Mouse (Mus musculus): ENCODE results near the gene Gpr84.

Gpr84 gene

DNA sequence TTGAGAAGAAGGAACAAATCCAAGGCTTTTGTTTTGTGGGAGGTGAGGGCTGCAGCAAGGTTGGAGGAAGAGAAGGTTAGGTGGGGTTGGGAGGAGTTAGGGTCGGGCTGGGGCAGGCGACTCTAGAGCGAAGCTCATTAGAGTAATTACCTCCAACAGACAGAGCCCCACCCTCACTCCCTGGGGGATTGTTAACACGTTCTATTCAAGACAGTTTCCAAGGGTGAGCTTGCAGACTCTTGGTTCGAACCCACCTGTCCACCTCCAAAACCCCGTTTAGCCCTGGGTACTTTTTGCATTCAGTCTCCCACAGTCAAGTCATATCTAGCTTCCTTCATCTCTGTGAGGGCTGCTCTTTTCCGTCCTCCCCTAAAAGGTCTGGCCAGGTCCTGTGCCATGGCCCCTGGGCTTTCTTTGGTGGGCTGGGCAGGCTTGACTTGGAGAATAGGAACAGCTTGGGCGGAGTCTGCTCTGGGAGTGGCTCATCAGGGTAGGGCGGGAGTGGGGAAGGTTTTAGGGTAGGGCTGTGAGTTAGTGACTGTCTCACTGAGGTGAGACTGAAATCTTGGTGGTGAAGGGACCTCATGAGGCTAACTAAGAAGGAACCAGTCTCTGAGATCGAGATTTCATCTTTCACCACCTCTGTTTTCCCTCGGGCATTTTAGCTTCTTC, 26.7 kb upstream of the Gpr84 start:
- ATAC-seq (ENCODE audit: insufficient number of reproducible peaks, low FRiP score, low TSS enrichment) = no peak

GRCm38 (mm10) chr15:103335488-103336235, 25.2 kb upstream of the Gpr84 start:
- no peak for ATAC-seq (ENCODE audit: insufficient number of reproducible peaks, low FRiP score, low TSS enrichment)

- no peak for ATAC-seq (ENCODE audit: insufficient number of reproducible peaks, low FRiP score, low TSS enrichment)
These were observed 24.6 kb upstream of the Gpr84 start for GRCm38 (mm10) chr15:103335040-103335439.

DNA sequence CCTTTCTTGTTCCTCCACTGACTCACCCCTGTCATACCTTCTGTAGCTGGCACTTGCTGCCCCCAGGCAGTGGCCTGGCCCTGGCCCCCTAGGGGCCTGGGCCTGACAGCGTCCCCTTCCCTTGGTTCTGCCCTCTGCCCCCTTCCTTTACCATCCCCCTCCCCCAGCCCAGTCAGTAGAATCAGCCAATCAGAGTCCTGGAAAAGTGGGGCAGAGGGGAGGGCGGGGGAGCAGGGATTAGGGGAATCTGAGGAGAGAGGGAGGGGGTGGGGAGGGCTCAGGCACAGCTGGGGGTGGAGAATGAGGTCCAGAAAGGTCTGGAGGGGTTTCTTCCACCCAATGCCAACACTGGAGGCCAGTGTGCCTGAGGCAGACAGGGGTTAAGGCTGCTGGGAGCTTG, 23.8 kb upstream of the Gpr84 start:
- no peak for ATAC-seq (ENCODE audit: insufficient number of reproducible peaks, low FRiP score, low TSS enrichment)

DNA sequence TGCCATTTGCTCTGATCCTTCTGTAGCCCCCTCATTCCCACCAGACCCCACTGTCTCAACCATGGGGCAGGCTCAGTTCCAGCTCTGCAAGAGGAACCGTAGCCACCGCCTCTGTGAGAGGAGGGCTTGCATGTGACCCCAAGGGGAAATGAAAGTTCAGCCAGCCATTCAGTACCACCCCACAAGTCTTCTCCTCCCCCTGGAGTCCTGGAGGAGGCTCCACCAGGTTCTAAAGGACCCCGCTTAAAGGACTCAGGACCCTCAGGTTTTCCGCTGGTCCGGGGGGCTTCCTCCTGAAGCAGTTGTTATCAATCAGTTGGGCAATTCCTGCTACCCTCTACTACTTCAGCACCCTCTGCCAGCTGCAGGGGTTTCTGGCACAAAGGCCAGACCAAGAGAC, 23.3 kb upstream of the Gpr84 start:
- ATAC-seq (ENCODE audit: insufficient number of reproducible peaks, low FRiP score, low TSS enrichment) = no peak

DNA sequence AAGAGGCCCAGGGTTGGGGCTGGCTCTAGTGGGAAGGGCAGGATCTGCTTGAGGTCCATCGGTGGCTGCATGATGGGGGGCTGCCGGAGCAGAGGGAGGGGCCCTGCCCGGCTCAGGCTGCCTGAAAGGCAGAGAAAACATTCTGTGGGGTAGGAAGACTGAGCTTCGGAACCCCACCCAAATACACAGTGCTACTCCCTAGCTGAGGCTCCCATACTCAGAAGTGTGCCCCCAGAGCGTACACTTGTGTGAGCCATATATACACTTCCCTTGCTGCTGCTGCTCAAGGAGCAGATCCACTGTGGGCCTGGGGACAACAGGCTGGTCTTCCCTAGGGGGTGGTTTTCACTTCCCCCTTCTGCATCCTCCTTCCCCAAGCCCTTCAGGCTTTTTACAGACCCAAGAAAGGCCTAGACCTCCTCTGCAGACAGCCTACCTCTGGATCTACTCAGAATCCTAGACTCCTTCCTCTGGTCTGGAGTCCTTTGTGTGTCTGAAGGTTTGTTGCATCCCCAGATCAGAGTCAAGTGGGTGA, 22.7 kb upstream of the Gpr84 start:
- ATAC-seq (ENCODE audit: insufficient number of reproducible peaks, low FRiP score, low TSS enrichment) = no peak

DNA sequence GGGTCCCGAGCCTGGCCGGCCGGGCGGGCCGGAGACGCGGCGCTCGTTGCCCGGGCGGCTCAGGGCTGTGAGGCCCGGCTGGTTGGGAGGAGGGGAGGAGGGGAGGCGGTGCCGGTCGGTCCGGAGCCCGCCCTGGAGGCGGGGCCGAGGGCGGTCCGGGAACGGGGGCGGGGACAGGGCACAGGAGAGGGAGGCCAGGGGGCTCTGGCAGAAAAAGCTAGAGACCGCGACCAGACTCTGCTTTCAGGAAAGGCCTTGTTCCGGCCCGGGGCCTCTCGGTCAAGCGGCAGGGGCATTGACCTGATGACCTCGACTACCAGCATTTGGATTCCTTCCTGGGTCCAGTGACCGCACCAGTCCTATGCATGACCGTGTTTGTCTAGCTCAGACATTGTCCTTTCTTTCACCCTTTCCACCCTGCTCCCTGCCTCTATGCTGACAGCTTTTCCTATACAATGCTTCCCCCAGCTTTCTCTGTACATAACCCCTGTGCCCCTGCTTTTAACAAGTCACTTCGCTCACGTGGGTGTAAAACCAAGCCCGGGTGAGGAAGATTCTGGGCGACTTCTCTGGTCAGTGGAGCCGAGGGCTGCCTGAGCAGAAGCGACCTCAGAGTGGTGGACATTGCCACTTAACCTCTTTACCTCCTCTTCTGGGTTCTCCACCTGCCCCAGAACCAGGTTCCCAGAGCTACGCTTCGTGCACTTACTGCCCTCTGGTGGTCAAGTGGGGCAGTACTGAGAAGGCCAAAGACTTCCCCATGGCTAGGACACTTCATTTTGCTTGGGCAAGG, 13.2 kb upstream of the Gpr84 start:
- ATAC-seq (ENCODE audit: insufficient number of reproducible peaks, low FRiP score, low TSS enrichment) = peak; percentile 72

DNA sequence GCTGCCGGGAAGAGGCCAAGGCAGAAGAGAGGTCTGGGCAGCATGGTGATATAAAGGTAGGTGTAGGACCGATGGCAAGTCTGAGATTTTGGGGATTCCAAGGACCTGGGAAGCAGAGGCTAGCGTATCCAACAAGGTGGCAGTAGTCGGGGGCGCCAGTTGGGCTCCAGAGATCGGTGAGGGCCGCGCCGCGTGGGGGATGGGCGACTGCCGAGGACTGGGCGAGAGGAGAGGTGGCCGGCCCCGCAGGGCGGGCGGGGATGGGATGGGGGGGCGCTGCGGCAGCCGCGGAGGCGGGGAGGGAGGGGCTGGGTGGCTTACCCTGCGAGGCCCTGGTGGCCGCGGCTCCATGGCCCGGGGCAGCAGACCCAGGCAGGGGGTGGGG, 12.7 kb upstream of the Gpr84 start:
- peak; percentile 31 for ATAC-seq (ENCODE audit: insufficient number of reproducible peaks, low FRiP score, low TSS enrichment)

DNA sequence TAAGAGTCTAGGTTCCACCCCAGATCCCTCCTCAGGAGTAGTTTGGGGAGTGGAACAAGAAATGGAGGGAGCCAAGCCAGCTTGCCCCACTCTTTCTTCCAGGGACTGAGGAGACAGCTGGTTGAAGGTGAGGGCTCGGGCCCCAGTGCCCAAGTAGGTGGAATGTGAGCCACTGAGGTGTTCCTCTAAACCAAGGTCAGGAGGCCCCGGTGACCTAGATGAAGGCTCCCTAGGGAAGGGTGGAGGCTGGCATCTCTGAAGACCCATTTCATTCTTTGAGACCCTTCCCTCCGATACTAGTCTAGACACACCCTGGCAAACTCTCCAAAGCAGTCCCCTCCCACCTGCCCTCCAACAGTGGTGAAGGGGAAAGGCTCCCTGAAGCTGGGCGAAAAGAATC, 12.0 kb upstream of the Gpr84 start:
- no peak for ATAC-seq (ENCODE audit: insufficient number of reproducible peaks, low FRiP score, low TSS enrichment)

DNA sequence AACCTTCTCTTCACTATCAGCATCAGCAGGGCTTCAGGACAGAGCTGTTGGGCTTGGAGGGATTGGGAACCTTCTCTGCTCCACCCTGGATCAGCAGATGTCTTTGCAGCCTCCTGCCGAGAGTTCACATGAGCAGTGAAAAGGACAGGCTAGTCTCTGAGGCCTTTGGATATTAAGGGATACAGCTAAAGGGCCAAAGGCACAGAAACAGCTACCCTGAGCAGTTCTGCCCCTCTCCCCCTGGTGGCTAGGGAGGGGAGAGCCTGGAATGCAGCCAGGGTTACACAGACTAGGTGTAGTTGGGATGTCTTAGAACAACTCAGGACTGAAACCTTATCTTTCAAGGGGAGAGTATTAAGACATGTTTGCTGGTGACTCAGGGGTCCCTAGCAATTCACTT, 10.7 kb upstream of the Gpr84 start:
- no peak for ATAC-seq (ENCODE audit: insufficient number of reproducible peaks, low FRiP score, low TSS enrichment)

DNA sequence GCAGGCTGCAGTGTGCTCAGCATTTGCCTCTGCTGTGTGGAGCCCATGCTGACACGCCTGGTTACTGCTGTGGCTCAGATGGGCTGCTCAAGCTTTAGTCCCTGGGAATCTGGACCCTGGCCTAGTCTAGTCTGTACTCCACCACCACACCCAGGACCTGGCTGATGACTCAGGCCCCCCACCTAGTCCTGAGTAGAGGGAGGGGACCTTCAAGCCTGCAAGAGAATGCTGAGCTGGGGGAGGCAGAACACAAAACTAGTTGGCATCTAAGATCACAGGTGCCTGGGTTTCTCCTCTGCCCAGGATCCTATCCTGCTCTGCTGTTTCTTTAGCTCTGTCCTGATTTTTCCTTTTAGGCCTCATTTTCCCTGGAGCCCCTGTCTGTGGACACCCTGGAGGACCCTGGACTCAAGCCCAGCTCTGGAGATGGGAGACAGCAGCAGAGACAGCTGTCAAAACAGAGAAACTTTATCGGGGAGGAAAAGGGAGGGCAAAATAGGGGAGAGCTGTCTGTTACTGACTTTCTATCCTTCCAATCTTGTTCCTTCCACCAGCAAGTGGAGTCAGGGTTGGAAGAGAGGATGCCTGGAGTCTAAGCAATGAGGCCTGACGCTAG, 7.9 kb upstream of the Gpr84 start:
- ATAC-seq (ENCODE audit: insufficient number of reproducible peaks, low FRiP score, low TSS enrichment) = no peak

DNA sequence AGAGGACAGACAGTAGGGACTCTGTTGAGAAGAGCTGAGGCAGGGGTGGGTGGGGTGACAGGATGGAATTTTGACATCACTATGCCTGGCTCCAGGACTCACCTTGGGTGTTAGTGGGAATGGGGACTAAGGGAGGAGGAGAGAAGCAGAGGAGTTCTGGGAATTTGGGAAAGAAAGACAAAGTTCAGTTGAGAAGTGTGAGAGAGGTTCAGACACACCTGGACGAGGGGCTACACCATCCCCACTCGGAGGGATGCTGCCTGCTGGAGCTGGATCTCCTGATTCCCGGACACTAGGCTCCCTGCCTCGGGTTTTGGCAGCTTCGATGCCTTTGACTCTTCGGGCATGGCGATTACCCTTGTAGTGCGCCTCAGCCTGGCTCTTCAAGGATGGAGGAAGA, 7.3 kb upstream of the Gpr84 start:
- ATAC-seq (ENCODE audit: insufficient number of reproducible peaks, low FRiP score, low TSS enrichment) = no peak

GRCm38 (mm10) chr15:103317120-103317519, 6.7 kb upstream of the Gpr84 start:
- no peak for ATAC-seq (ENCODE audit: insufficient number of reproducible peaks, low FRiP score, low TSS enrichment)

- no peak for ATAC-seq (ENCODE audit: insufficient number of reproducible peaks, low FRiP score, low TSS enrichment)
These were observed 5.8 kb upstream of the Gpr84 start for GRCm38 (mm10) chr15:103315979-103316776.

DNA sequence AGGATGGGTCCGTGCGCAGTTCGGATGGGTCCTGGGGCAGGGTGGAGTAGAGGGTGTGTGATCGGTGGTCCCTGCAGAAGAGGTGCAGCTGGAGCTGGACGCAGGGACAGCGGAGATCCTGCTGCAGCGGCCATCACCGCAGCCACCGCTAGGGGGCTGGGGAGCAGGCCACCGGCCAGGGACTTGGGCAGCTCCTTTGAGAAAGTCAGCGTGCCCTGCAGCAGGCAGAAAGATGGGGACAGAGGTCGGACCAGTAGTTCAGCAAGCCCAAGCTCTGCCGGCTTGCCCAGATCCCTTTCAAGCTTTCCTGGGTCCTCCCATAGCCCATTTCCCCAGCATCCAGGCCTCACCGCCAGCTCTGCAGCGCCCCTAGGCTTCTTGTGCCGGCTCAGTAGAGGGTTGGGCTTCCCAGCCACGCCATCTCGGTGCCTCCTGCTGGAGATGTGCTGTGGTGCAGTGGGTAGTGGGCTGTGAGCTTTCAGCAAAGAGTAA, 4.6 kb upstream of the Gpr84 start:
- peak; percentile 45; the same call in 1 of the 2 replicates for ATAC-seq (ENCODE audit: insufficient number of reproducible peaks, low FRiP score, low TSS enrichment)

- no peak for ATAC-seq (ENCODE audit: insufficient number of reproducible peaks, low FRiP score, low TSS enrichment)
These were observed 3.8 kb upstream of the Gpr84 start for GRCm38 (mm10) chr15:103314181-103314580.

DNA sequence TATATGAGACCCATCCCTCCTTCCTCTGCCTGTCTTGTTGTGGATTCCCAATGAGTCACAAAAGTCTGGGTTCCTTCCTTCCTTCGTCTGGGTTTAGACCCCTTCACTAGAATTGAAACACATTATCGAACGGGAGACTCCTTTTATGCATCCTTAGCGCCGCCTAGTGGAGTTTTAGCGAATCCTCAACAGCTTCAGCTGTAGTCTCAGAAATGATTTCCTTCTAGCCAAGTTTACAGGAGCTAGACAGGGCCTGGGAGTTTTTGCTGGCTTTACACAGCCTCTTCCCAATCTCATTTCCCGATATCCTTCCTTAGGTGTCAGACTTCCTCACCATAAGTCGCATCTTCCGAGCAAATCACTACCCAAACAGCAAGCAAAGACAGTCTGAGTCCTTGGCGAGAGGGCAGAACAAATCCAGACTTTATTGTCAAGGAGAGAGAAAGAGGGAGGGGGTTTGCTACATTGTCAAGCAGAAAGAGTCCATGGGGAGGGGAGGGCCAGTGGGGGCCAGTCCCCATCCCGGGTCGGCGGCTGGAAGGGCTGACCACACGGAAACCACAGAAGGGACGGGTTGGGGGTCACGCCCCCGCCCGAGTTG, 3.2 kb upstream of the Gpr84 start:
- 0 out of 2 replicates have a peak, but pooled peaks have one; percentile 16 for ATAC-seq (ENCODE audit: insufficient number of reproducible peaks, low FRiP score, low TSS enrichment)

- ATAC-seq (ENCODE audit: insufficient number of reproducible peaks, low FRiP score, low TSS enrichment) = no peak
These were observed 1.4 kb downstream of the Gpr84 start for GRCm38 (mm10) chr15:103308876-103309580.
